Mouse (Mus musculus) lung, embryonic 15.5 days (tissue): Measurements from ENCODE around the gene Kbtbd4. TPM values are rescaled to one million over a fixed set of nuclear protein-coding genes. Genes with fewer than 3 reads are reported as not detected.

ENCODE experiments used
- ATAC-seq: fragments of 200-750 bp; cut with Nextera tagmentation; 2 replicates; pipeline ENCODE4 v1.8.0; 2017; ENCODE audit warnings: moderate number of reproducible peaks, borderline replicate concordance; ENCODE audit not compliant: low FRiP score, low TSS enrichment; ENCODE audit errors: extremely low read depth
- H3K27ac ChIP-seq: fragments of 300-500 bp; sonication (generic); 2 replicates; pipeline ENCODE4 v1.5.1; 2015; ENCODE audit warnings: moderate library complexity, mild to moderate bottlenecking, inconsistent platforms
- H3K27me3 ChIP-seq: fragments of 300-500 bp; sonication (generic); 2 replicates; pipeline ENCODE4 v1.6.1; 2015; ENCODE audit warnings: inconsistent platforms
- H3K36me3 ChIP-seq: fragments of 300-500 bp; sonication (generic); 2 replicates; pipeline ENCODE4 v1.6.1; 2015; ENCODE audit warnings: inconsistent platforms
- H3K4me1 ChIP-seq: fragments of 300-500 bp; sonication (generic); 2 replicates; pipeline ENCODE4 v1.6.1; 2015; ENCODE audit warnings: inconsistent platforms
- H3K4me2 ChIP-seq: fragments of 300-500 bp; sonication (generic); 2 replicates; pipeline ENCODE4 v1.6.1; 2015; ENCODE audit warnings: inconsistent platforms, mild to moderate bottlenecking, moderate library complexity
- H3K4me3 ChIP-seq: fragments of 300-500 bp; sonication (generic); 2 replicates; pipeline ENCODE4 v1.5.1; 2015; ENCODE audit warnings: mild to moderate bottlenecking, inconsistent platforms
- H3K9ac ChIP-seq: fragments of 300-500 bp; sonication (generic); 2 replicates; pipeline ENCODE4 v1.6.1; 2015; ENCODE audit warnings: inconsistent platforms
- H3K9me3 ChIP-seq: fragments of 300-500 bp; sonication (generic); 2 replicates; pipeline ENCODE4 v1.6.1; 2016; ENCODE audit warnings: inconsistent platforms
- WGBS: fragments of 180-500 bp; shearing (Covaris S2); methylation state at CpG from one replicate; pipeline ENCODE4 v1.1.7; 2015; 5-methylcytosine and 5-hydroxymethylcytosine counted together
- polyA plus RNA-seq: library from polyadenylated mRNA; unstranded; fragments of >200 nt; fragmentation: Nextera tagmentation; extraction: Ambion mirVana; gene quantifications from 2 replicates; pipeline ENCODE4 v1.2.1, GENCODE M21; 2015

Gene Kbtbd4
- polyA plus RNA-seq: 36.8 and 37.8 TPM in 2 replicates

GRCm38 (mm10) chr2:90904076-90904855 lies at the start of gene Kbtbd4, which contains the start of gene Ndufs3:
Gene Kbtbd4, plus strand, starts transcription at chr2:90904740.
Gene Ndufs3, minus strand, starts transcription at chr2:90904827.
- no peaks in the 10 kb centered on the region for H3K9me3 ChIP-seq
- under 1% methylated on average over 39 of the region's 43 CpGs for WGBS
- H3K9ac ChIP-seq: peak within 1 kb of the TSS; percentile 95
- H3K27me3 ChIP-seq: no peaks in the 10 kb centered on the region
- peaks cover 24% of the 10 kb centered on the region for H3K4me1 ChIP-seq
- peaks cover 46% of the 10 kb centered on the region for H3K36me3 ChIP-seq
- H3K4me2 ChIP-seq: peak within 1 kb of the TSS; percentile 64
- ATAC-seq: peak; percentile 89; the same call in 1 of the 2 replicates
- H3K27ac ChIP-seq: peak within 1 kb of the TSS; percentile 93
- peak within 1 kb of the TSS; percentile 94 for H3K4me3 ChIP-seq

GRCm38 (mm10) chr2:90861486-90861885 lies 43.1 kb upstream of the Kbtbd4 start:
- H3K27ac ChIP-seq: no peak overlapping the region
- 95% methylated on average over 2 of the region's 2 CpGs for WGBS
- H3K9ac ChIP-seq: no peak overlapping the region
- no peaks in the 10 kb centered on the region for H3K4me1 ChIP-seq
- no peaks in the 10 kb centered on the region for H3K9me3 ChIP-seq
- no peak for ATAC-seq
- H3K36me3 ChIP-seq: peaks cover 65% of the 10 kb centered on the region
- no peaks in the 10 kb centered on the region for H3K27me3 ChIP-seq
- no peak overlapping the region for H3K4me3 ChIP-seq
- H3K4me2 ChIP-seq: no peak overlapping the region

- Histone ChIP-seq H3K36me3 (peaks cover 62% of the 10 kb centered on the region), H3K4me3 (no peak overlapping the region), H3K27ac (no peak overlapping the region), H3K9ac (no peak overlapping the region), H3K27me3 (no peaks in the 10 kb centered on the region), H3K9me3 (no peaks in the 10 kb centered on the region), H3K4me1 (no peaks in the 10 kb centered on the region), H3K4me2 (no peak overlapping the region)
- ATAC-seq: no peak
Observed at GRCm38 (mm10) chr2:90864184-90864583, 40.4 kb upstream of the Kbtbd4 start.

DNA sequence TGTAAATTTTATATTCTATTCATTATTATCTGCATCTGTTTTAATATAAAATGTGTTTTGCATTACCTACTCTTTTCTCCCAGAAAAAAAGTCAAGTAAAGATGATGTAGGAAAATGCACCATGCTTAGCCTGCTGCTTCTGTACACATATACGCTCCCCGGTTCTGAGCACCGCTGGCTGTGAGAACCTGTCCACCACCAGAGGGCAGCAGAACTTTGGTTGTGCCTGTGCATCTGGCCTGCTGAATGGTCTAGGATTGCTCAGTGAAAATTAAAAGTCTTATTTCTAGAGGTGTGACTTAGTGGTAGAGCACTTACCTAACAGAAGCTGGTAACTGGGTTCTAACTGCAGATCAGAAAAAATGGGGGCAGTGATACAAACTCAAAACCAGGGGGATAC lies 38.0 kb upstream of the Kbtbd4 start:
- Histone ChIP-seq H3K27me3 (no peaks in the 10 kb centered on the region), H3K9me3 (no peaks in the 10 kb centered on the region), H3K36me3 (peaks cover 44% of the 10 kb centered on the region), H3K27ac (no peak overlapping the region), H3K4me2 (no peak overlapping the region), H3K9ac (no peak overlapping the region), H3K4me1 (peaks cover 17% of the 10 kb centered on the region; the same call in 1 of the 2 replicates), H3K4me3 (no peak overlapping the region)
- 19% methylated on average over 3 of the region's 3 CpGs for WGBS
- ATAC-seq: peak; percentile 81; the same call in 1 of the 2 replicates

DNA sequence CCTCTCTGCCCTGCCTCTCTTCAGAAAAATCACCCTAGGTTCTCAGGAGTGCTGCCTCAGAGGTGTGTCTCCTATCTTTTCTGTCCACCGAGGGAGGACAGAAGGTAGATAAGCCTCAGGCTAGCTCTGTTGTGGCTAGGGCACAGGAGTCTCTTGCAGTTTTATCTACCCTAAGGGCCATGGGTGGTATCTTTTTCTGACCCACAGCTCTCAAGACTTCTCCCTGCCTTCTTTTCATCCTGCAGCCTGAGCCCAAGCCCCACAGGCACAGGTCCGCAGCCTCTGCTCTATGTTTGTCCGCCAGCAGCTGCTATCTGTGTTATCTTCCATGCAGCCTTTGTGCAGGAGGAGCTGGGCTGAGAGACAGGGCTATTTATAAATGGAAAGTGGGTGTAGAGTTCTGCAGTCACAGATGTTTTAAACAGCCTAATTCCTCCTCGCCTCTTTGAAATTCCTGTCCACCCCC lies 34.4 kb upstream of the Kbtbd4 start:
- H3K27me3 ChIP-seq: no peaks in the 10 kb centered on the region
- H3K36me3 ChIP-seq: peaks cover 18% of the 10 kb centered on the region
- H3K4me3 ChIP-seq: no peak overlapping the region
- no peaks in the 10 kb centered on the region for H3K9me3 ChIP-seq
- peak overlapping the region; percentile 48; the same call in 1 of the 2 replicates for H3K27ac ChIP-seq
- 12% methylated on average over 4 of the region's 4 CpGs for WGBS
- no peak overlapping the region for H3K4me2 ChIP-seq
- peaks cover 21% of the 10 kb centered on the region; the same call in 1 of the 2 replicates for H3K4me1 ChIP-seq
- ATAC-seq: peak; percentile 78; the same call in 1 of the 2 replicates
- H3K9ac ChIP-seq: no peak overlapping the region

- peaks cover 21% of the 10 kb centered on the region; the same call in 1 of the 2 replicates for H3K4me1 ChIP-seq
- no peaks in the 10 kb centered on the region for H3K9me3 ChIP-seq
- WGBS: 57% methylated on average over 8 of the region's 8 CpGs
- H3K36me3 ChIP-seq: peaks cover 7% of the 10 kb centered on the region
- ATAC-seq: peak; percentile 69; the same call in 1 of the 2 replicates
- peak overlapping the region; percentile 48 for H3K27ac ChIP-seq
- H3K9ac ChIP-seq: no peak overlapping the region
- H3K4me2 ChIP-seq: no peak overlapping the region
- H3K27me3 ChIP-seq: no peaks in the 10 kb centered on the region
- H3K4me3 ChIP-seq: no peak overlapping the region
Observed at GRCm38 (mm10) chr2:90871180-90871961, 33.2 kb upstream of the Kbtbd4 start.

- Histone ChIP-seq H3K27ac (no peak overlapping the region), H3K36me3 (no peaks in the 10 kb centered on the region), H3K9ac (no peak overlapping the region), H3K27me3 (no peaks in the 10 kb centered on the region), H3K4me1 (peaks cover 26% of the 10 kb centered on the region; the same call in 1 of the 2 replicates), H3K4me3 (no peak overlapping the region), H3K4me2 (no peak overlapping the region), H3K9me3 (no peaks in the 10 kb centered on the region)
- no peak for ATAC-seq
- 64% methylated on average over 1 of the region's 1 CpGs for WGBS
Observed at GRCm38 (mm10) chr2:90874025-90874424, 30.5 kb upstream of the Kbtbd4 start.

GRCm38 (mm10) chr2:90875239-90875638 lies 29.3 kb upstream of the Kbtbd4 start:
- H3K27ac ChIP-seq: no peak overlapping the region
- no peak for ATAC-seq
- H3K36me3 ChIP-seq: no peaks in the 10 kb centered on the region
- peaks cover 19% of the 10 kb centered on the region; the same call in 1 of the 2 replicates for H3K4me1 ChIP-seq
- H3K4me2 ChIP-seq: no peak overlapping the region
- WGBS: 44% methylated on average over 2 of the region's 2 CpGs
- H3K9ac ChIP-seq: no peak overlapping the region
- no peaks in the 10 kb centered on the region for H3K9me3 ChIP-seq
- no peaks in the 10 kb centered on the region for H3K27me3 ChIP-seq
- no peak overlapping the region for H3K4me3 ChIP-seq

DNA sequence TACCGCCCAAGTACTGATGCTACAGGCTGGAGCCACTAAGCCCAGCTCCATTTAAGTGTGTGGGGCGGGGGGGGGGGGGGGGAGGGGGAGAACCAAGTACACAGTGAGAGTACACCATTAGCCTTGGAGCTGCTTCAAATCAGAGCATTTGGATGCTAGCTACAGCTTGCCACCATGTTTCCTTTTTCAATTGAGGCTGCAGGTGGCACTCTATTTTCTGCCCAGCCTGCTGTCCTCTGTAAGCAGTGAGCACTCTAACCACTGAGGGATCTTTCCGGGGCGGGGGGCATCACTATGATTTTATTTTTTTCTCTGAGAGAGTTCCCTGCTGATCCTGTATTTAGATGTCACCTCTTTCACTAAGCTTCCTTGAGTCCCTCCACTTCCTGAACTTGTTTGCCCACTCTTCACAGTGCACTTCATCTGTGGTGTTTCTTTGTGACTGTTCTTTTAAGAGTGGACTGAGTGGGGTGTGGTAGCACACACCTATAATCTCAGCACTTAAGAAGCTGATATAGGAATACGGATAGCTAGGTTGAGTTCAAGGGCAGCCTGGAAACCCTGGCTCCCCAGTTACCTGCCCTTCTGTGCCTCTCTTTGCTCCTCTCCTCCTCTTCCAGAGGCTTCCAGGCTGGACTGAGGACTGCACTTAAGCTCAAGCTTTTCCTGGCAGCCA lies 26.8 kb upstream of the Kbtbd4 start:
- Histone ChIP-seq H3K4me1 (0 out of 2 replicates have a peak, but pooled peaks cover 5% of the 10 kb centered on the region), H3K36me3 (no peaks in the 10 kb centered on the region), H3K4me2 (no peak overlapping the region), H3K4me3 (no peak overlapping the region), H3K27me3 (no peaks in the 10 kb centered on the region), H3K9ac (no peak overlapping the region), H3K9me3 (no peaks in the 10 kb centered on the region), H3K27ac (no peak overlapping the region)
- 0 out of 2 replicates have a peak, but pooled peaks have one; percentile 23 for ATAC-seq
- WGBS: 44% methylated on average over 5 of the region's 5 CpGs

DNA sequence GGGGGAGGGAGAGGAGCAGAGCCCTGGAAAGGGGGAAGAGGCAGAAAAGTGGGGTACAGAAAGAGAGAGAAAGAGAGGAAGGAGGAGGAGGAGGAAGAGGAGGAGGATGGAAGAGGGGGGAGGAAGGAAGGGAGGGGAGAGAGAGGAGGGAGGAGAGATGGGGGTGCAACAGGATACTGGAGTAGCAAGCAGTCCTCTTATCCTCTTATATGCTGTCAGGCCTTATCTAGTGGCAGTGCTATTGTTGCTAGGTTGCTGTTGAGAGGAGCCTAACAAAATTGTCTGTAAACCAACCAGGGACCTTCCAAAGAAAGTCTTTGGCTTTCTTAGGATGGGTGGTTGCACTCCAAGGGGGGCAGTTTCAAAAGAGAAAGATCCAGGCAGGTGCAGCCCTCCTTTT lies 25.1 kb upstream of the Kbtbd4 start:
- Histone ChIP-seq H3K36me3 (no peaks in the 10 kb centered on the region), H3K4me1 (0 out of 2 replicates have a peak, but pooled peaks cover 5% of the 10 kb centered on the region), H3K27me3 (peaks cover 6% of the 10 kb centered on the region; the same call in 1 of the 2 replicates), H3K4me3 (no peak overlapping the region), H3K4me2 (no peak overlapping the region), H3K9ac (no peak overlapping the region), H3K27ac (no peak overlapping the region), H3K9me3 (no peaks in the 10 kb centered on the region)
- no peak for ATAC-seq

DNA sequence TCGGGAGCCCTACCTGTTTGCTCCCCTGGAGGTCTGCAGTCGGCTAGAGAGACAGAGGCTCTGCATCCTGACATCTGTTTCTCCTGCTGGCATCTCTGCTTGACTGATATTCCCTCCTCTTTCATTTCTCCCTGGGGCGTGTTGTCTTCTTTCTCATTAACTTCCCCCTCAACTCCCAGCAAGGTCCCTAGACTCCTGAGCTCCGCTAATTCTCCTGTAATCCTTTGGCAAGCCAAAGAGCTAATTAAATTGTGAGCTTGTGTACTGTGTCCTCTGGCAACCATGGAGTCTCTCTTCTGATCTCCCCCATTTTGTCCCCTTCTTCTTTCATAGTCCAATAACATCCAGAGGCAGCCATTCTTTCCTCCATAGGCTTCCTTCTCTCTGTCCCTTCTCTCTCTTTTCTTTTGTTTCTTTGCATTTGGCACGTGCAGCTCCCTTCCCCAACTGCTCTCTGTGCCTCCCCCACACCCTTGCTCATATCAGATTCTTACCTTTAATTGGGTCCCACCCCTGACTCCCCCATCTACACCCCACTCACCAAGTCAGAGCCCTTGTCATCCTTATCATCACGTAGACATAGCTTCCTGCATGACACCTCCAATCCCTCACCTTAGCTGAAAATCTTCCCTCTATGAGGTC lies 24.3 kb upstream of the Kbtbd4 start:
- Histone ChIP-seq H3K4me3 (no peak overlapping the region), H3K36me3 (no peaks in the 10 kb centered on the region), H3K9me3 (no peaks in the 10 kb centered on the region), H3K4me2 (no peak overlapping the region), H3K27ac (no peak overlapping the region), H3K27me3 (peaks cover 14% of the 10 kb centered on the region), H3K4me1 (peaks cover 6% of the 10 kb centered on the region; the same call in 1 of the 2 replicates), H3K9ac (no peak overlapping the region)
- WGBS: 32% methylated on average over 6 of the region's 6 CpGs
- ATAC-seq: no peak
